In genomic region chr4:129440340-129441063, GRCm38 (mm10) we compare ENCODE assay signal across 9 mouse cellular contexts. TPM values are rescaled to one million over a fixed set of nuclear protein-coding genes. Genes with fewer than 3 reads are reported as not detected.
DNase-seq lines count a peak whose midpoint lies in the region; ATAC-seq lines count a peak whose summit lies in the region.
"Had no signal": no experiment of that assay in that cellular context is flagged by ENCODE, and none has a peak within 500 bp of the region (broad histone marks: within the 10 kb centered on the region; RNA-seq: fewer than 3 reads in every experiment).

Gene Zbtb8b, minus strand, starts transcription at chr4:129440853.

- H3K4me2 ChIP-seq in heart, embryonic 15.5 days = peak within 1 kb of the TSS; percentile 65
- H3K4me2 ChIP-seq in intestine, embryonic 15.5 days (replicated peaks) = peak within 1 kb of the TSS; percentile 63

- WGBS in heart, embryonic 15.5 days = 12% methylated on average over 33 of the region's 33 CpGs
- WGBS in intestine, embryonic 15.5 days = 2% methylated on average over 33 of the region's 33 CpGs

- peaks cover 15% of the 10 kb centered on the region for H3K4me1 ChIP-seq in heart, embryonic 15.5 days (replicated peaks)
- peaks cover 8% of the 10 kb centered on the region for H3K4me1 ChIP-seq in intestine, embryonic 15.5 days (replicated peaks)

- peak within 1 kb of the TSS; percentile 33 for H3K9ac ChIP-seq in heart, embryonic 15.5 days
- peak within 1 kb of the TSS; percentile 45 for H3K9ac ChIP-seq in intestine, embryonic 15.5 days

- no peak for ATAC-seq in heart, embryonic 15.5 days (replicated peaks; ENCODE audit: insufficient number of reproducible peaks, insufficient read depth, low FRiP score, low read depth)
- ATAC-seq in erythroid progenitor cell, adult 5-6 weeks (replicated peaks; ENCODE audit: low FRiP score, poor library complexity, severe bottlenecking) = peak; percentile 46; the same call in 1 of the 2 replicates
- ATAC-seq in intestine, embryonic 15.5 days = peak; percentile 99

- peak within 1 kb of the TSS; percentile 42 for H3K4me3 ChIP-seq in heart, embryonic 15.5 days
- peak within 1 kb of the TSS; percentile 41 for H3K4me3 ChIP-seq in intestine, embryonic 15.5 days (replicated peaks)
- H3K4me3 ChIP-seq: myocyte had no signal

- no peaks in the 10 kb centered on the region for H3K36me3 ChIP-seq in heart, embryonic 15.5 days
- no peaks in the 10 kb centered on the region for H3K36me3 ChIP-seq in intestine, embryonic 15.5 days

- peaks cover 38% of the 10 kb centered on the region for H3K27me3 ChIP-seq in heart, embryonic 15.5 days
- peaks cover 19% of the 10 kb centered on the region; the same call in 1 of the 2 replicates for H3K27me3 ChIP-seq in intestine, embryonic 15.5 days (replicated peaks)

- DNase-seq in heart, adult 8-10 months (ENCODE audit: low spot score) = no peak
- peak; percentile 56 to 89 for DNase-seq in left cerebral cortex, adult 8-10 months (ENCODE audit: low spot score in 2 of 2)
- peak; percentile 69 for DNase-seq in lung, postnatal 25 days (ENCODE audit: low spot score)
- DNase-seq in right cerebral cortex, postnatal 14 days = peak; percentile 71
- DNase-seq in gastrocnemius, adult 8-10 months (ENCODE audit: low spot score in 2 of 2) = no peak

- no peak within 1 kb of the TSS for H3K27ac ChIP-seq in heart, embryonic 15.5 days
- H3K27ac ChIP-seq in intestine, embryonic 15.5 days = no peak within 1 kb of the TSS

- no peaks in the 10 kb centered on the region for H3K9me3 ChIP-seq in heart, embryonic 15.5 days (replicated peaks)
- no peaks in the 10 kb centered on the region for H3K9me3 ChIP-seq in intestine, embryonic 15.5 days

RNA-seq across cellular contexts. Expression of gene Zbtb8b, which starts in this region (rescaled TPM):
- 5.8 and 6.2 TPM in 2 replicates for polyA plus RNA-seq in heart, embryonic 15.5 days (2015; fragmentation: Nextera tagmentation; extraction: Ambion mirVana)
- total RNA-seq in heart, adult 8-10 months (2022) = under 1 TPM; 0.09 to 0.14 (median 0.09) TPM
- not detected in 2 replicates for total RNA-seq in erythroid progenitor cell, adult 5-6 weeks (2015; ENCODE audit: low replicate concordance)
- total RNA-seq in erythroid progenitor cell, adult 5-6 weeks (2017; ENCODE audit: low replicate concordance) = not detected in 2 replicates
- 1.1 and 1.2 TPM in 2 replicates for polyA plus RNA-seq in intestine, embryonic 15.5 days (2015; fragmentation: Nextera tagmentation; extraction: Ambion mirVana)
- total RNA-seq in left cerebral cortex, adult 8-10 months (2022) = 1 to 10 TPM; 4.6 to 5.2 (median 4.8) TPM
- total RNA-seq in gastrocnemius, adult 8-10 months (2022) = not detected

Comparison
In these comparisons a context has a peak if more than half of its experiments do, and no peak if none do; other contexts are left out.
1. RNA of gene Zbtb8b (total RNA-seq): 4.6 to 5.2 TPM in left cerebral cortex, adult 8-10 months; 0.09 to 0.14 TPM in heart, adult 8-10 months, not detected in erythroid progenitor cell, adult 5-6 weeks and not detected in gastrocnemius, adult 8-10 months; every median in the first group is over 4 times any median in the second.
2. Peak in ATAC-seq in erythroid progenitor cell, adult 5-6 weeks; RNA of the gene not detected or under 1 TPM.
3. DNase-seq: peak in left cerebral cortex, adult 8-10 months (2 of 2), lung, postnatal 25 days (single experiment) and right cerebral cortex, postnatal 14 days (single experiment); none in heart, adult 8-10 months (single experiment) and gastrocnemius, adult 8-10 months (0 of 2).